Mouse (Mus musculus): Measurements from ENCODE around the gene Cdk15.
A peak's percentile ranks its signal among the peaks of the same experiment; 100 is the strongest.

Cdk15 gene

GRCm38 (mm10) chr1:59370355-59370950 lies 113.7 kb downstream of the Cdk15 start:
- DNase-seq (ENCODE audit: low read depth, low spot score): peak; percentile 65

- DNase-seq (ENCODE audit: low read depth, low spot score): no peak
Measured at GRCm38 (mm10) chr1:59376021-59376548, 119.4 kb downstream of the Cdk15 start.

GRCm38 (mm10) chr1:59376557-59376956 lies 119.9 kb downstream of the Cdk15 start:
- peak; percentile 98 for DNase-seq (ENCODE audit: low read depth, low spot score)

GRCm38 (mm10) chr1:59377312-59377711 lies 120.6 kb downstream of the Cdk15 start:
- DNase-seq (ENCODE audit: low read depth, low spot score): no peak

- DNase-seq (ENCODE audit: low read depth, low spot score): peak; percentile 29
Measured at GRCm38 (mm10) chr1:59380926-59381325, 124.2 kb downstream of the Cdk15 start.

- no peak for DNase-seq (ENCODE audit: low read depth, low spot score)
Measured at GRCm38 (mm10) chr1:59381483-59381882, 124.8 kb downstream of the Cdk15 start.

GRCm38 (mm10) chr1:59382516-59382915 lies 125.8 kb downstream of the Cdk15 start:
- DNase-seq (ENCODE audit: low read depth, low spot score): no peak

GRCm38 (mm10) chr1:59383049-59383610 lies 126.4 kb downstream of the Cdk15 start:
- DNase-seq (ENCODE audit: low read depth, low spot score): no peak

- no peak for DNase-seq (ENCODE audit: low read depth, low spot score)
Measured at GRCm38 (mm10) chr1:59384400-59384799, 127.7 kb downstream of the Cdk15 start.

GRCm38 (mm10) chr1:59385641-59386040 lies 128.9 kb downstream of the Cdk15 start:
- DNase-seq (ENCODE audit: low read depth, low spot score): no peak

- DNase-seq (ENCODE audit: low read depth, low spot score): peak; percentile 67
Measured at GRCm38 (mm10) chr1:59387542-59388314, 131.0 kb downstream of the Cdk15 start.

GRCm38 (mm10) chr1:59389181-59389580 lies 132.5 kb downstream of the Cdk15 start:
- DNase-seq (ENCODE audit: low read depth, low spot score): no peak

GRCm38 (mm10) chr1:59391736-59392135 lies 135.0 kb downstream of the Cdk15 start:
- no peak for DNase-seq (ENCODE audit: low read depth, low spot score)

- no peak for DNase-seq (ENCODE audit: low read depth, low spot score)
Measured at GRCm38 (mm10) chr1:59394072-59394471, 137.4 kb downstream of the Cdk15 start.

- DNase-seq (ENCODE audit: low read depth, low spot score): peak; percentile 23
Measured at GRCm38 (mm10) chr1:59394616-59395015, 137.9 kb downstream of the Cdk15 start.

GRCm38 (mm10) chr1:59395992-59396391 lies 139.3 kb downstream of the Cdk15 start:
- no peak for DNase-seq (ENCODE audit: low read depth, low spot score)

GRCm38 (mm10) chr1:59399554-59400325 lies 143.0 kb downstream of the Cdk15 start:
- no peak for DNase-seq (ENCODE audit: low read depth, low spot score)

GRCm38 (mm10) chr1:59401253-59401652 lies 144.5 kb downstream of the Cdk15 start:
- DNase-seq (ENCODE audit: low read depth, low spot score): no peak

Data from brain, adult 2 months (tissue).